Mouse (Mus musculus) left cerebral cortex, postnatal 10 days (tissue): ENCODE results near the gene Krtap26-1. TPM values are rescaled to one million over a fixed set of nuclear protein-coding genes. Genes with fewer than 3 reads are reported as not detected.

Experiments
- DNase-seq, 2 experiments: peaks; one replicate each; pipeline ENCODE4 v3.0.0; 2021 to 2022; ENCODE audit warnings: low spot score in 2 of 2, mixed read lengths in 1 of 2; ENCODE audit errors: extremely low spot score in 1 of 2
- intact Hi-C: fragments of 180-260 bp; cut with DNase I; formaldehyde crosslinking; loops from one replicate; pipeline ENCODE4 v1.15.1; 2025
- total RNA-seq, 2 experiments: library from RNA; stranded (reverse); gene quantifications; 2 replicates each; pipeline ENCODE4 v1.2.3; 2021

The Krtap26-1 gene
- total RNA-seq, result not detected

- DNase-seq, result no peak
- intact Hi-C loops, result no loop called here
Observed at GRCm38 (mm10) chr16:88647358-88647846, at the start of gene Krtap26-1. Gene Krtap26-1, minus strand, starts transcription at chr16:88647796.

- intact Hi-C loops, result no loop called here
- DNase-seq, result no peak
Observed at GRCm38 (mm10) chr16:88696256-88696655, 48.7 kb upstream of the Krtap26-1 start.

- no peak for DNase-seq
- intact Hi-C loops, result no loop called here
Observed at GRCm38 (mm10) chr16:88681282-88681681, 33.7 kb upstream of the Krtap26-1 start.

GRCm38 (mm10) chr16:88679099-88679498 is 31.5 kb upstream of the Krtap26-1 start:
- intact Hi-C loops, result no loop called here
- no peak for DNase-seq

GRCm38 (mm10) chr16:88671571-88671970 is 24.0 kb upstream of the Krtap26-1 start, which contains the start of gene Krtap27-1:
Gene Krtap27-1, minus strand, starts transcription at chr16:88671671.
- intact Hi-C loops, result no loop called here
- DNase-seq, result no peak

GRCm38 (mm10) chr16:88657426-88657825 is 9.8 kb upstream of the Krtap26-1 start:
- intact Hi-C loops, result no loop called here

GRCm38 (mm10) chr16:88651952-88652351 is 4.4 kb upstream of the Krtap26-1 start:
- intact Hi-C loops, result no loop called here
- DNase-seq, result no peak

More at GRCm38 (mm10) chr16:88657426-88657825, 9.8 kb upstream of the Krtap26-1 start:
- no peak for DNase-seq

GRCm38 (mm10) chr16:88651082-88651481 is 3.5 kb upstream of the Krtap26-1 start:
- no peak for DNase-seq
- intact Hi-C loops, result no loop called here

- intact Hi-C loops, result no loop called here
- no peak for DNase-seq
Observed at GRCm38 (mm10) chr16:88646366-88647111, 1.1 kb downstream of the Krtap26-1 start.

- intact Hi-C loops, result no loop called here
- DNase-seq, result no peak
Observed at GRCm38 (mm10) chr16:88640053-88640452, 7.5 kb downstream of the Krtap26-1 start.

- intact Hi-C loops, result no loop called here
- no peak for DNase-seq
Observed at GRCm38 (mm10) chr16:88635142-88635541, 12.5 kb downstream of the Krtap26-1 start.

GRCm38 (mm10) chr16:88631474-88631873 is 16.1 kb downstream of the Krtap26-1 start:
- DNase-seq, result no peak
- intact Hi-C loops, result no loop called here

- intact Hi-C loops, result no loop called here
- DNase-seq, result no peak
Observed at GRCm38 (mm10) chr16:88627566-88627965, 20.0 kb downstream of the Krtap26-1 start, which contains the start of gene 2310079G19Rik. Gene 2310079G19Rik, minus strand, starts transcription at chr16:88627666.

GRCm38 (mm10) chr16:88612712-88613111 is 34.9 kb downstream of the Krtap26-1 start:
- intact Hi-C loops, result no loop called here
- DNase-seq, result no peak

GRCm38 (mm10) chr16:88611922-88612321 is 35.7 kb downstream of the Krtap26-1 start, which contains the start of gene Krtap24-1:
Gene Krtap24-1, minus strand, starts transcription at chr16:88612279.
- intact Hi-C loops, result no loop called here

GRCm38 (mm10) chr16:88604570-88604969 is 43.0 kb downstream of the Krtap26-1 start:
- intact Hi-C loops, result no loop called here

More at GRCm38 (mm10) chr16:88611922-88612321, 35.7 kb downstream of the Krtap26-1 start, which contains the start of gene Krtap24-1:
- DNase-seq, result no peak

GRCm38 (mm10) chr16:88602464-88602863 is 45.1 kb downstream of the Krtap26-1 start:
- intact Hi-C loops, result no loop called here

More at GRCm38 (mm10) chr16:88604570-88604969, 43.0 kb downstream of the Krtap26-1 start:
- DNase-seq, result no peak

GRCm38 (mm10) chr16:88600303-88600702 is 47.3 kb downstream of the Krtap26-1 start:
- DNase-seq, result no peak
- intact Hi-C loops, result no loop called here

More at GRCm38 (mm10) chr16:88602464-88602863, 45.1 kb downstream of the Krtap26-1 start:
- DNase-seq, result no peak

GRCm38 (mm10) chr16:88599504-88600237 is 47.9 kb downstream of the Krtap26-1 start:
- no peak for DNase-seq
- intact Hi-C loops, result no loop called here
